Mouse (Mus musculus) forebrain, embryonic 11.5 days (tissue): ENCODE results near the gene Egln3. TPM values are rescaled to one million over a fixed set of nuclear protein-coding genes. Genes with fewer than 3 reads are reported as not detected.

Experiments used
- ATAC-seq: fragments of 200-750 bp; cut with Nextera tagmentation; replicated peaks from 2 replicates; pipeline ENCODE4 v1.8.0; 2017; ENCODE audit warnings: moderate TSS enrichment; ENCODE audit not compliant: low FRiP score
- DNase-seq: peaks from one replicate; pipeline ENCODE4 v3.0.0-alpha.2; 2017; ENCODE audit warnings: low spot score
- H3K27ac ChIP-seq: fragments of 300-500 bp; sonication (generic); 2 replicates; pipeline ENCODE4 v1.5.1; 2014; ENCODE audit warnings: low read depth, low read length
- H3K27me3 ChIP-seq: fragments of 300-500 bp; sonication (generic); 2 replicates; pipeline ENCODE4 v1.6.1; 2014; ENCODE audit warnings: mild to moderate bottlenecking, low read length, mixed read lengths; ENCODE audit not compliant: control insufficient read depth, insufficient read depth
- H3K36me3 ChIP-seq: fragments of 300-500 bp; sonication (generic); 2 replicates; pipeline ENCODE4 v1.6.1; 2014; ENCODE audit warnings: mild to moderate bottlenecking, low read length, moderate library complexity, mixed read lengths; ENCODE audit not compliant: control insufficient read depth, insufficient read depth
- H3K4me1 ChIP-seq: fragments of 300-500 bp; sonication (generic); replicated peaks from 2 replicates; pipeline ENCODE4 v1.6.1; 2014; ENCODE audit warnings: low read length, mixed read lengths; ENCODE audit not compliant: control insufficient read depth, insufficient read depth
- H3K4me2 ChIP-seq: fragments of 300-500 bp; sonication (generic); 2 replicates; pipeline ENCODE4 v1.6.1; 2014; ENCODE audit warnings: low read depth, mild to moderate bottlenecking, low read length, moderate library complexity, mixed read lengths; ENCODE audit not compliant: severe bottlenecking
- H3K4me3 ChIP-seq: fragments of 300-500 bp; sonication (generic); 2 replicates; pipeline ENCODE4 v1.5.1; 2014; ENCODE audit warnings: low read depth, low read length
- H3K9ac ChIP-seq: fragments of 300-500 bp; sonication (generic); 2 replicates; pipeline ENCODE4 v1.6.1; 2014; ENCODE audit warnings: low read length
- H3K9me3 ChIP-seq: fragments of 300-500 bp; sonication (generic); 2 replicates; pipeline ENCODE4 v1.6.1; 2016; ENCODE audit warnings: low read length, mixed read lengths; ENCODE audit not compliant: control insufficient read depth
- WGBS: fragments of 180-500 bp; shearing (Covaris S2); extraction: QIAGEN DNeasy Blood & Tissue Kit; methylation state at CpG from one replicate; pipeline ENCODE4 v1.1.7; 2014; 5-methylcytosine and 5-hydroxymethylcytosine counted together
- polyA plus RNA-seq: library from polyadenylated mRNA; unstranded; fragments of >200 nt; fragmentation: Nextera tagmentation; extraction: Ambion mirVana; gene quantifications from 2 replicates; pipeline ENCODE4 v1.2.1, GENCODE M21; 2014

The Egln3 gene
- 4.0 and 4.1 TPM in 2 replicates for polyA plus RNA-seq

GRCm38 (mm10) chr12:54203656-54204045 lies at the start of gene Egln3:
Egln3 (minus strand) TSS chr12:54203860.
- H3K4me1 ChIP-seq, result peaks cover 6% of the 10 kb centered on the region
- ATAC-seq, result peak; percentile 84

GRCm38 (mm10) chr12:54253449-54253848 lies 49.8 kb upstream of the Egln3 start:
- no peak overlapping the region for H3K4me2 ChIP-seq
- H3K9ac ChIP-seq, result no peak overlapping the region
- DNase-seq (no peak), ATAC-seq (no peak)
- H3K9me3 ChIP-seq, result no peaks in the 10 kb centered on the region
- no peaks in the 10 kb centered on the region for H3K4me1 ChIP-seq
- WGBS, result 92% methylated on average over 4 of the region's 4 CpGs
- H3K4me3 ChIP-seq, result no peak overlapping the region
- H3K36me3 ChIP-seq, result no peaks in the 10 kb centered on the region
- H3K27me3 ChIP-seq, result no peaks in the 10 kb centered on the region
- H3K27ac ChIP-seq, result no peak overlapping the region

More at GRCm38 (mm10) chr12:54203656-54204045, at the start of gene Egln3:
- H3K9me3 ChIP-seq, result no peaks in the 10 kb centered on the region
- H3K27me3 ChIP-seq, result peaks cover 4% of the 10 kb centered on the region; the same call in 1 of the 2 replicates
- DNase-seq, result peak; percentile 90
- H3K27ac ChIP-seq, result no peak within 1 kb of the TSS
- WGBS, result under 1% methylated on average over 25 of the region's 25 CpGs
- no peaks in the 10 kb centered on the region for H3K36me3 ChIP-seq
- H3K4me2 ChIP-seq, result peak within 1 kb of the TSS; percentile 99
- peak within 1 kb of the TSS; percentile 54 for H3K4me3 ChIP-seq
- H3K9ac ChIP-seq, result peak within 1 kb of the TSS; percentile 71

DNA sequence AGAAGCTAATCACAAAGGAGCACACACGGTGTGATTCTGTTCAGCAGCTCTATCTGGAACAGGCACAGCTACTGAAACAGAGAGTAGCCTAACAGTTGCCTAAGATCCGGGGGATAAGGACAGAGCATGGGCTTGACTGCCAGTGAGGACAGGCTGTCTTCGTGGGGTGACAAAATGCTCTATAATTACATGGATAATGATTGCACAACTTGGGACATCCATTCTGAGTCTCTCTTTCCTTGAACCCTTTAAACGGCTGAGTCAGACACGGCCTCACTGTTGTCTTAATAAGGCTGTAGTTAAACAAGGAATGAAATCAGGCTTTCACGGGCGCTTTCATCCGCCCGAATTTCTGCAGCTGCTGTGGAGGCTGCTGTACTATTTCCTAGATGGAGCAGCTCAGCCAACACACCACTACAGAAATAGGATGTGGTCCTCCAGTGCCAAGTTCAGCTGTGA lies 48.3 kb upstream of the Egln3 start:
- DNase-seq (no peak), ATAC-seq (no peak)
- Histone ChIP-seq H3K36me3 (no peaks in the 10 kb centered on the region), H3K27me3 (no peaks in the 10 kb centered on the region), H3K4me1 (no peaks in the 10 kb centered on the region), H3K9ac (no peak overlapping the region), H3K4me3 (no peak overlapping the region), H3K9me3 (no peaks in the 10 kb centered on the region), H3K27ac (no peak overlapping the region), H3K4me2 (no peak overlapping the region)
- 87% methylated on average over 9 of the region's 9 CpGs for WGBS

- H3K9me3 ChIP-seq, result no peaks in the 10 kb centered on the region
- H3K4me3 ChIP-seq, result no peak overlapping the region
- no peak overlapping the region for H3K27ac ChIP-seq
- no peaks in the 10 kb centered on the region for H3K4me1 ChIP-seq
- ATAC-seq (no peak), DNase-seq (no peak)
- no peak overlapping the region for H3K9ac ChIP-seq
- no peak overlapping the region for H3K4me2 ChIP-seq
- WGBS, result 93% methylated on average over 7 of the region's 7 CpGs
- no peaks in the 10 kb centered on the region for H3K36me3 ChIP-seq
- no peaks in the 10 kb centered on the region for H3K27me3 ChIP-seq
These were observed 44.2 kb upstream of the Egln3 start for GRCm38 (mm10) chr12:54247835-54248234.

DNA sequence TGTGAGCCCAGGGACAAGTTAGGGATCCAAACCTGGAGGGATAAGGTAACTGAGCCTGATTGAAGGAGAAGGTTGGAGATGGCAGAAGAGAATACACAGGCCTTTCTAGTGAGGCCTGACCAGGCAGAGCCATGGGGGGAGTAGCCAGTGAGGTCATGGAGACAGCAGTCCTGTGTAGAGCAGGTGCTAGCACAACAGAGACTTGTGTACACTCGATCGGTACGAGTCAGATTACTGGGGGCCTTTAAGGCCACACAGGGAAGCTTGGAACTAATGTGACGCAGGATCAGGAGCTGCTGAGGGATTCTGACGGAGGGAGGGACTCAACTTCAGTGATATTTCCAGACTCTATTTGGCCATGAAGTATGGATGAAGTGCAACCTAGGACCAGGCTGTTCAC lies 39.5 kb upstream of the Egln3 start:
- Histone ChIP-seq H3K36me3 (no peaks in the 10 kb centered on the region), H3K4me2 (no peak overlapping the region), H3K4me1 (no peaks in the 10 kb centered on the region), H3K4me3 (no peak overlapping the region), H3K9me3 (no peaks in the 10 kb centered on the region), H3K27me3 (no peaks in the 10 kb centered on the region), H3K27ac (no peak overlapping the region), H3K9ac (no peak overlapping the region)
- DNase-seq (no peak), ATAC-seq (no peak)
- 84% methylated on average over 5 of the region's 5 CpGs for WGBS

- ATAC-seq (no peak), DNase-seq (no peak)
- 91% methylated on average over 6 of the region's 6 CpGs for WGBS
- Histone ChIP-seq H3K36me3 (no peaks in the 10 kb centered on the region), H3K4me1 (no peaks in the 10 kb centered on the region), H3K9ac (no peak overlapping the region), H3K27me3 (no peaks in the 10 kb centered on the region), H3K9me3 (no peaks in the 10 kb centered on the region), H3K4me3 (no peak overlapping the region), H3K4me2 (no peak overlapping the region), H3K27ac (no peak overlapping the region)
These were observed 38.3 kb upstream of the Egln3 start for GRCm38 (mm10) chr12:54241976-54242375.

DNA sequence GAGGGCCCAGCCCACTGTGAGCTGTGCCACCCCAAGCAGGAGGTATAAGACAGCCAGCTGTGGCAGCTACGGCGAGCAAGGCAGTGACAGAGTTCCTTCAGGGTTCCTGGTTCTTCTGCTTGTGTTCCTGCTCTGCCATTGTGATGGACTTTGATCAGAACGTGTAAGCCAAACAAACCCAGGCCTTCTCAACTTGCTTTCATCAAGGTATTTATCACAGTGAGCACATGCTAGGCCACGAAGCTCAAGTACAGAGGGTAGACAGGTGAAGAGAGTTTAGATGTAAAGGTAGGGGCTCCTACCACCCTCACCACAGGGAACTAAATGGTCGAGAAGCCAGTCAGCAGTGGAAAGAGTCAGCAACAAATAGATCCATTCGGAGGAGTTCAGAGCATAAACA lies 30.1 kb upstream of the Egln3 start:
- WGBS, result 89% methylated on average over 6 of the region's 6 CpGs
- H3K4me2 ChIP-seq, result no peak overlapping the region
- no peaks in the 10 kb centered on the region for H3K4me1 ChIP-seq
- no peaks in the 10 kb centered on the region for H3K27me3 ChIP-seq
- no peaks in the 10 kb centered on the region for H3K36me3 ChIP-seq
- no peak for DNase-seq
- ATAC-seq, result no peak
- H3K9me3 ChIP-seq, result no peaks in the 10 kb centered on the region
- H3K27ac ChIP-seq, result no peak overlapping the region
- no peak overlapping the region for H3K4me3 ChIP-seq
- no peak overlapping the region for H3K9ac ChIP-seq

- ATAC-seq (no peak), DNase-seq (no peak)
- Histone ChIP-seq H3K27ac (no peak overlapping the region), H3K4me1 (no peaks in the 10 kb centered on the region), H3K27me3 (no peaks in the 10 kb centered on the region), H3K4me3 (no peak overlapping the region), H3K4me2 (no peak overlapping the region), H3K9me3 (no peaks in the 10 kb centered on the region), H3K36me3 (no peaks in the 10 kb centered on the region), H3K9ac (no peak overlapping the region)
- WGBS, result 56% methylated on average over 7 of the region's 7 CpGs
These were observed 29.4 kb upstream of the Egln3 start for GRCm38 (mm10) chr12:54232996-54233603.

DNA sequence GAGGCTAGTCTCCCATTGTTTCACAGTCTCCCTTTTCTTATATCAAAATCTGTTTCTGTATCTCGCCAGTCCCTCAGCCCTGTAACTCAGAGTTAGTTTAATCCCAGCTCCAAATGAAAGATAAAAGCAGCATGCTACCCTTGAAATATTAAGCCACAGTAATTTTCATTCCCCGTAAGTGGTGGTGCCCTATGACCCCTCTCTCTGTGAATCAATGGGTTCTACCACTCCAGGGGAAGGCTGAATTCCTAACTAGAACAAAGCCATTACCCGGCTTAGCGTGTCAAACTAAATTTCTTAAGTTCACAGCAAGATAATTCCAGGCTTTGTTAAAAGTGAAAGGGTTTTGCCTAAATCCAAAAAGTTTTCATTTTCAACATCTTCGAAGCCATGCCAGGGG lies 28.8 kb upstream of the Egln3 start:
- Histone ChIP-seq H3K36me3 (no peaks in the 10 kb centered on the region), H3K4me3 (no peak overlapping the region), H3K9ac (no peak overlapping the region), H3K9me3 (no peaks in the 10 kb centered on the region), H3K27ac (no peak overlapping the region), H3K27me3 (no peaks in the 10 kb centered on the region), H3K4me2 (no peak overlapping the region), H3K4me1 (no peaks in the 10 kb centered on the region)
- DNase-seq, result no peak
- 23% methylated on average over 5 of the region's 5 CpGs for WGBS
- no peak for ATAC-seq
